Mouse (Mus musculus) kidney, adult 2 months (tissue): ENCODE results near the gene Muc4. TPM values are rescaled to one million over a fixed set of nuclear protein-coding genes. Genes with fewer than 3 reads are reported as not detected.

ENCODE experiments used
- DNase-seq: peaks from one replicate; pipeline ENCODE4 v3.0.0; 2021
- H3K27ac ChIP-seq: fragments of 200-500 bp; 2 replicates; pipeline ENCODE4 v1.5.1; 2012; ENCODE audit warnings: low read depth, low read length, control low read depth, inconsistent platforms; ENCODE audit not compliant: insufficient read depth
- H3K27me3 ChIP-seq: fragments of 200-500 bp; replicated peaks from 2 replicates; pipeline ENCODE4 v1.6.1; 2012; ENCODE audit warnings: mild to moderate bottlenecking, moderate library complexity, low read length, inconsistent platforms; ENCODE audit not compliant: control insufficient read depth, insufficient read depth
- H3K36me3 ChIP-seq: fragments of 200-500 bp; 2 replicates; pipeline ENCODE4 v1.6.1; 2012; ENCODE audit warnings: mild to moderate bottlenecking, moderate library complexity, low read length, inconsistent platforms; ENCODE audit not compliant: control insufficient read depth, insufficient read depth
- H3K4me1 ChIP-seq: fragments of 200-500 bp; 2 replicates; pipeline ENCODE4 v1.6.1; 2011; ENCODE audit warnings: low read length; ENCODE audit not compliant: control insufficient read depth, insufficient read depth
- H3K4me3 ChIP-seq: fragments of 200-500 bp; 2 replicates; pipeline ENCODE4 v1.5.1; 2011; ENCODE audit warnings: mild to moderate bottlenecking, low read depth, low read length, control low read depth; ENCODE audit not compliant: insufficient read depth
- CTCF ChIP-seq: fragments of 200-500 bp; conservative IDR thresholded peaks from 2 replicates; pipeline ENCODE4 v1.5.1; 2011; ENCODE audit warnings: low read depth, mild to moderate bottlenecking, control low read depth, low read length, moderate library complexity, mixed read lengths; ENCODE audit not compliant: insufficient read depth, insufficient read length
- POLR2A ChIP-seq: fragments of 200-500 bp; IDR thresholded peaks from one replicate; pipeline ENCODE4 v1.6.1; 2011; ENCODE audit warnings: low read depth, low read length, control low read depth
- WGBS: fragments of 180-500 bp; shearing (Covaris S2); methylation state at CpG from one replicate; pipeline ENCODE4 v1.1.7; 2018; 5-methylcytosine and 5-hydroxymethylcytosine counted together
- polyA plus RNA-seq: library from polyadenylated mRNA; depleted of rRNA; stranded (reverse); fragments of >200 nt; gene quantifications from 2 replicates; pipeline ENCODE4 v1.2.3, GENCODE M21; 2012

The Muc4 gene
- polyA plus RNA-seq, 1 experiment: 0.16 TPM

- Histone ChIP-seq H3K27me3 (no peaks in the 10 kb centered on the region), H3K4me1 (0 out of 2 replicates have a peak, but pooled peaks cover 2% of the 10 kb centered on the region), H3K4me3 (no peak overlapping the region), H3K27ac (no peak overlapping the region), H3K36me3 (no peaks in the 10 kb centered on the region)
- TF ChIP-seq POLR2A: no peak
- no peak for TF ChIP-seq CTCF
- WGBS: 56% methylated on average over 7 of the region's 7 CpGs
- DNase-seq: no peak
Observed at GRCm38 (mm10) chr16:32698550-32698949, 37.1 kb upstream of the Muc4 start.

- Histone ChIP-seq H3K4me1 (0 out of 2 replicates have a peak, but pooled peaks cover 2% of the 10 kb centered on the region), H3K27ac (no peak overlapping the region), H3K36me3 (no peaks in the 10 kb centered on the region), H3K27me3 (no peaks in the 10 kb centered on the region), H3K4me3 (no peak overlapping the region)
- TF ChIP-seq POLR2A (no peak), CTCF (no peak)
- WGBS: 49% methylated on average over 9 of the region's 9 CpGs
- DNase-seq: no peak
Observed at GRCm38 (mm10) chr16:32703312-32703912, 32.3 kb upstream of the Muc4 start.

- TF ChIP-seq POLR2A: no peak
- TF ChIP-seq CTCF: 0 out of 2 replicates have a peak, but pooled peaks have one; percentile 12
- 0 out of 2 replicates have a peak, but pooled peaks cover 2% of the 10 kb centered on the region for H3K4me1 ChIP-seq
- H3K27ac ChIP-seq: no peak overlapping the region
- no peak for DNase-seq
- H3K4me3 ChIP-seq: no peak overlapping the region
- no peaks in the 10 kb centered on the region for H3K36me3 ChIP-seq
- H3K27me3 ChIP-seq: no peaks in the 10 kb centered on the region
- WGBS: 97% methylated on average over 3 of the region's 3 CpGs
Observed at GRCm38 (mm10) chr16:32705606-32706005, 30.1 kb upstream of the Muc4 start.

- no peak overlapping the region for H3K4me3 ChIP-seq
- TF ChIP-seq POLR2A (no peak), CTCF (no peak)
- no peak for DNase-seq
- H3K4me1 ChIP-seq: 0 out of 2 replicates have a peak, but pooled peaks cover 2% of the 10 kb centered on the region
- WGBS: 54% methylated on average over 17 of the region's 17 CpGs
- H3K36me3 ChIP-seq: no peaks in the 10 kb centered on the region
- no peak overlapping the region for H3K27ac ChIP-seq
- H3K27me3 ChIP-seq: no peaks in the 10 kb centered on the region
Observed at GRCm38 (mm10) chr16:32707111-32707823, 28.4 kb upstream of the Muc4 start.

GRCm38 (mm10) chr16:32707824-32708456 lies 27.7 kb upstream of the Muc4 start:
- H3K27me3 ChIP-seq: no peaks in the 10 kb centered on the region
- H3K4me1 ChIP-seq: 0 out of 2 replicates have a peak, but pooled peaks cover 2% of the 10 kb centered on the region
- no peaks in the 10 kb centered on the region for H3K36me3 ChIP-seq
- no peak for DNase-seq
- TF ChIP-seq POLR2A (no peak), CTCF (no peak)
- H3K4me3 ChIP-seq: no peak overlapping the region
- no peak overlapping the region for H3K27ac ChIP-seq
- WGBS: 59% methylated on average over 9 of the region's 9 CpGs

GRCm38 (mm10) chr16:32708457-32709033 lies 27.1 kb upstream of the Muc4 start:
- Histone ChIP-seq H3K36me3 (no peaks in the 10 kb centered on the region), H3K4me1 (0 out of 2 replicates have a peak, but pooled peaks cover under 1% of the 10 kb centered on the region), H3K4me3 (no peak overlapping the region), H3K27me3 (no peaks in the 10 kb centered on the region), H3K27ac (no peak overlapping the region; the same call in 1 of the 2 replicates)
- WGBS: 54% methylated on average over 10 of the region's 10 CpGs
- DNase-seq: no peak
- TF ChIP-seq CTCF (no peak), POLR2A (no peak)

- DNase-seq: peak; percentile 24
- no peaks in the 10 kb centered on the region for H3K27me3 ChIP-seq
- no peak for TF ChIP-seq POLR2A
- TF ChIP-seq CTCF: no peak
- no peaks in the 10 kb centered on the region for H3K4me1 ChIP-seq
- H3K27ac ChIP-seq: no peak overlapping the region
- WGBS: 80% methylated on average over 8 of the region's 8 CpGs
- no peaks in the 10 kb centered on the region for H3K36me3 ChIP-seq
- no peak overlapping the region for H3K4me3 ChIP-seq
Observed at GRCm38 (mm10) chr16:32709116-32709515, 26.6 kb upstream of the Muc4 start.
